Mouse (Mus musculus) megakaryocyte, embryonic 14.5 days (primary cell): ENCODE data around the gene Trmt13.

Source experiments
- FLI1 ChIP-seq: IDR thresholded peaks from 2 replicates; pipeline ENCODE4 v1.6.1; 2012; ENCODE audit warnings: low read length, inconsistent platforms, mixed read lengths
- GATA1 ChIP-seq: IDR thresholded peaks from 3 replicates; pipeline ENCODE4 v1.6.1; 2012; ENCODE audit warnings: mixed read lengths, low read length, inconsistent platforms, borderline replicate concordance

- TF ChIP-seq FLI1 (no peak), GATA1 (no peak)
Observed at GRCm38 (mm10) chr3:116648805-116649204, 34.4 kb upstream of the Trmt13 start.
